Mouse (Mus musculus): ENCODE measurements at regions not wholly inside any gene's neighbourhood (a gene's known extent, or its start where the extent isn't known, plus 50 kb on each side); places are given as distances from the start of the nearest gene placed in this dataset.

GRCm38 (mm10) chr14:98862095-98862735 is 131.9 kb downstream of the Rpl36a-ps1 start:
- TF ChIP-seq CTCF (IDR thresholded peaks at IDR 0.05), result no peak
- no peak for TF ChIP-seq EP300 (IDR thresholded peaks at IDR 0.05)

Data from lung, postnatal 0 days (tissue).